Mouse (Mus musculus) kidney, embryonic 15.5 days (tissue): ENCODE data around the gene Micall1. TPM values are rescaled to one million over a fixed set of nuclear protein-coding genes. Genes with fewer than 3 reads are reported as not detected.
A peak's percentile ranks its signal among the peaks of the same experiment; 100 is the strongest.

ENCODE experiments used
- ATAC-seq: fragments of 200-750 bp; cut with Nextera tagmentation; replicated peaks from 2 replicates; pipeline ENCODE4 v1.8.0; 2017; ENCODE audit warnings: moderate TSS enrichment; ENCODE audit not compliant: low FRiP score
- H3K27ac ChIP-seq: fragments of 300-500 bp; sonication (generic); 2 replicates; pipeline ENCODE4 v1.5.1; 2015; ENCODE audit warnings: mild to moderate bottlenecking, inconsistent platforms
- H3K27me3 ChIP-seq: fragments of 300-500 bp; sonication (generic); 2 replicates; pipeline ENCODE4 v1.6.1; 2015; ENCODE audit warnings: inconsistent platforms
- H3K36me3 ChIP-seq: fragments of 300-500 bp; sonication (generic); 2 replicates; pipeline ENCODE4 v1.6.1; 2015; ENCODE audit warnings: inconsistent platforms
- H3K4me1 ChIP-seq: fragments of 300-500 bp; sonication (generic); 2 replicates; pipeline ENCODE4 v1.6.1; 2015; ENCODE audit warnings: inconsistent platforms
- H3K4me2 ChIP-seq: fragments of 300-500 bp; sonication (generic); 2 replicates; pipeline ENCODE4 v1.6.1; 2015; ENCODE audit warnings: moderate library complexity, mild to moderate bottlenecking, inconsistent platforms
- H3K4me3 ChIP-seq: fragments of 300-500 bp; sonication (generic); replicated peaks from 2 replicates; pipeline ENCODE4 v1.5.1; 2015; ENCODE audit warnings: mild to moderate bottlenecking, inconsistent platforms
- H3K9ac ChIP-seq: fragments of 300-500 bp; sonication (generic); 2 replicates; pipeline ENCODE4 v1.6.1; 2015; ENCODE audit warnings: mild to moderate bottlenecking, inconsistent platforms
- H3K9me3 ChIP-seq: fragments of 300-500 bp; sonication (generic); replicated peaks from 2 replicates; pipeline ENCODE4 v1.6.1; 2016; ENCODE audit warnings: inconsistent platforms
- WGBS: fragments of 180-500 bp; shearing (Covaris S2); methylation state at CpG from one replicate; pipeline ENCODE4 v1.1.7; 2015; ENCODE audit warnings: mixed read lengths; 5-methylcytosine and 5-hydroxymethylcytosine counted together
- polyA plus RNA-seq: library from polyadenylated mRNA; unstranded; fragments of >200 nt; fragmentation: Nextera tagmentation; extraction: Ambion mirVana; gene quantifications from 2 replicates; pipeline ENCODE4 v1.2.1, GENCODE M21; 2015

The Micall1 gene
- polyA plus RNA-seq, 1 experiment from 2014 or later, result 11.0 TPM

DNA sequence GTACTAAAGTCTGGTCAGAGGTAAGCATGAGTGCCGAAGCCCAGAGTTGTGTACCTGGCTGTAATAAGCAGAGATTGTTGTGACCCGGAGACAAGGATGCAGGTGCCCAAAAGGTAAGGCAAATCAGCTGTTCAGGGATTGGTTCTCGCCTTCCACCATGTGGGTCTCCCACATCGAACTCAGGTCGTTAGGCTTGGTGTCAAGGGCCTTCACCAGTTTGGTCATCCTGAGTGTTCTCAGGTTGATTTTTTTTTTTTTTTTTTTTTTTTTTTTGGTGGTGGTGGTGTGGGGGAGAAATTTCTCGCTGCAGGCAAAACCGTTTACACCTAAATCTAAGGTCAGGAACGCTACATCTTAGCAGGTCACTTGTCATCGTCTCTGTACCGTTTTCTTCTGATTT lies 34.3 kb upstream of the Micall1 start:
- ATAC-seq, result no peak
- Histone ChIP-seq H3K4me2 (peak overlapping the region; percentile 76), H3K27ac (peak overlapping the region; percentile 93), H3K4me1 (peaks cover 20% of the 10 kb centered on the region), H3K9me3 (no peaks in the 10 kb centered on the region), H3K36me3 (peaks cover 34% of the 10 kb centered on the region), H3K27me3 (no peaks in the 10 kb centered on the region), H3K4me3 (peak overlapping the region; percentile 92), H3K9ac (peak overlapping the region; percentile 88)
- WGBS, result 28% methylated on average over 10 of the region's 10 CpGs

DNA sequence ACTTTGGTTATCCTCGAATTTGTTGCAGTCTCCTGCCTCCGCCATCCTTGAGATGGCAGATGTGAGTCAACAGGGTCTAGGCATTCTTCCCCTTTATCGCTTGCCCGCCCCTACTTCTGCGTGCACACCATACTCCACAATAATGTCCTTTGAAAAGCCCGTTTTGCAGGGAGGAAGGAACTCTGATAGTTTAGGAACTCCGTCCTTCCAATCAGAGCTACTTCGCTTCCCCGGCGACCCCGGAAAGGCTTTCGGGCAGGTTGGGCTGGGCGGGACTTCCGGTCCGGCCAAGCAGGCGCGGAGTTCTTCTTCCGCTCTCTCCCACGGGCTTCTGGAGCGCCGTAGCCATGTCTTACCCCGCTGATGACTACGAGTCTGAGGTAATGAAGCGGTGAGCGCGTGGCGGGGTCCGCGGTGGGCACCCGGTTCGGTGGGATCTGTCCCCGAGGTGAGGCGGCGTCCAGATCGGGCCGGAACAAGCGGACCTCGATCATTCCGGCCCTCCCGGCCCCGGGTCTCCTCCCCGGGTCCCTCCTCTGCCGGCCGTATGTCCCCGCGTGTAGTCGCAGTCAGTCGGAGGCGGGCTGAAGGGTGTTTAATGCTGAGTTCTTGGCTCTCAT lies 33.7 kb upstream of the Micall1 start, which contains the start of gene Eif3l:
Gene Eif3l, plus strand, starts transcription at position 267 of the 620 bp plus-strand sequence.
- WGBS, result under 1% methylated on average over 49 of the region's 49 CpGs
- Histone ChIP-seq H3K4me3 (peak within 1 kb of the TSS; percentile 92), H3K4me1 (peaks cover 20% of the 10 kb centered on the region)

DNA sequence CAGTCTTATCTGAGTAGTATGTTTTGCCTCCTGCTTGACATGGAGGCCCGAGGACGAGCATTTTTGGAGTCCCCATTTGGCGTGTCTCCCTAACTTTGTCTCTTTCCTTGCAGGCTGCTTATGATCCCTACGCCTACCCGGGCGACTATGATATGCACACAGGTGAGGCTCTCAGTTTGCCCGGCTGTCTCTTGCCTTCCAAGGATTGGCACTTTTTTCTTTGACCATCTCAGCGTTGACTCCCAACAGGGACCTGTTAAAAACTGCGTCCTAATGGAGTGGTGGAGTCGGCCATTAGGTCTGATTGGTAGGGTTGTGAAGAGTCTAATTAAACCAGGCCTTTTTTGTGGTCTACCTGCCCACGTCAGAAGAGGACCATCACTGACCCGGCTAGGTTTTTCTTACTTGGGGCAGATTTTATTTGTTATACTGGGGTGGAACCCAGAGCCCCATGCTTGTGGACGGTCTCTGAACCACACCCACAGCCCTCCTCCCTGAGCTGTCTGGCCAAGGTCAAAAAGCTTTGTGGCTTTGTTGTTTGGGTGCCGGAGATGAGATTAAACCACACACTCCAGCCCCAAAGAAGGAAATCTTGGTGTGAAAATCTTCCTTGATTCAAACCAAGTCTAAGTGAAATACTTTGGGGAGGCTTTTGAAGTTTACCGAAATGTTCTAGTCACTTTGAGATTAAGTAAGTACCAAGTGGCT lies 32.9 kb upstream of the Micall1 start:
- Histone ChIP-seq H3K4me3 (peak overlapping the region; percentile 92), H3K4me2 (peak overlapping the region; percentile 76), H3K9ac (peak overlapping the region; percentile 88), H3K9me3 (no peaks in the 10 kb centered on the region), H3K4me1 (peaks cover 20% of the 10 kb centered on the region), H3K27ac (no peak overlapping the region), H3K36me3 (peaks cover 45% of the 10 kb centered on the region), H3K27me3 (no peaks in the 10 kb centered on the region)
- 32% methylated on average over 15 of the region's 15 CpGs for WGBS
- no peak for ATAC-seq

More for the DNA sequence above, 33.7 kb upstream of the Micall1 start, which contains the start of gene Eif3l:
- Histone ChIP-seq H3K27me3 (no peaks in the 10 kb centered on the region), H3K36me3 (peaks cover 39% of the 10 kb centered on the region), H3K9ac (peak within 1 kb of the TSS; percentile 88), H3K27ac (peak within 1 kb of the TSS; percentile 93), H3K9me3 (no peaks in the 10 kb centered on the region), H3K4me2 (peak within 1 kb of the TSS; percentile 76)
- ATAC-seq, result peak; percentile 84

DNA sequence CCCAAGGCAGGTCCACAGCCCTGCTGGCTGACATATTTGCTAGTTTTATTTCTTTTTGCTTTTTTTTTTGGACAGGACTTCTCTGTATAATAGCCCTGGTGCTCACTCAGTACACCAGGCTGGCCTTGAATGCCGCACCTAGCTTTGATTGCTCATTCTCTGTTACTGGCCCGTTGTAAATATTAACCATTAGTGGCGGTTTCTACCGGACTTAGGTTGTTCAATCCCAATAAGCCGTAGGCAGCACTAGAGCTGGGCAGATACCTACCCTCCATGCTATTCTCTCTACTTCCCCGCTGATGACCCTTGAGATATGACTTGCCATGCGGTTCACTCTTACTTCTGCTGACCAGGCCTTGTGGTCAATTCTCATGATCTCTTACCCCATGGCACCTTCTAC lies 29.1 kb upstream of the Micall1 start:
- H3K27ac ChIP-seq, result no peak overlapping the region
- H3K4me3 ChIP-seq, result no peak overlapping the region
- WGBS, result 89% methylated on average over 7 of the region's 7 CpGs
- H3K9ac ChIP-seq, result no peak overlapping the region
- no peaks in the 10 kb centered on the region for H3K27me3 ChIP-seq
- no peak overlapping the region for H3K4me2 ChIP-seq
- H3K36me3 ChIP-seq, result peaks cover 83% of the 10 kb centered on the region
- no peak for ATAC-seq
- peaks cover 15% of the 10 kb centered on the region for H3K4me1 ChIP-seq
- H3K9me3 ChIP-seq, result no peaks in the 10 kb centered on the region

DNA sequence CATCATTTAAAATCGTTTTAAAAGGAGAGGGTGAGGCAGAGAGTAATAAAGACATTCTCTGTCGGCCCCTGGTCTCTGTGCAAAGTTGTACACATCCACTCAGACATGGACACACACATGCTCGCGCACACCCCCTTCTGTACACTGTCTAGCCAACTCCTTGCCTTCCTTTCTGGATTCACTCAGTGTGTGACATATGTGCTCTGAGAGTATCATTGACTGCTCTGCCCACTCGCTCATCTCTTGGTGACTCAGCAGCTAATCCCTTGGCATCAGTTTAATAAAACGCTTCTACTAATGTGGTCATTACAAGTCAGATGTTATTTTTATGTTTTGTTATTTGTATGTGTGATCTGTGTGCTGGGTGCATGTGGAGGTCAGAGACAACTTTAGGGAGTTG lies 16.4 kb upstream of the Micall1 start:
- H3K4me2 ChIP-seq, result no peak overlapping the region
- WGBS, result 88% methylated on average over 6 of the region's 6 CpGs
- H3K9me3 ChIP-seq, result no peaks in the 10 kb centered on the region
- ATAC-seq, result no peak
- peaks cover 16% of the 10 kb centered on the region for H3K4me1 ChIP-seq
- H3K4me3 ChIP-seq, result no peak overlapping the region
- no peaks in the 10 kb centered on the region for H3K27me3 ChIP-seq
- no peak overlapping the region for H3K9ac ChIP-seq
- peaks cover 87% of the 10 kb centered on the region for H3K36me3 ChIP-seq
- no peak overlapping the region for H3K27ac ChIP-seq

DNA sequence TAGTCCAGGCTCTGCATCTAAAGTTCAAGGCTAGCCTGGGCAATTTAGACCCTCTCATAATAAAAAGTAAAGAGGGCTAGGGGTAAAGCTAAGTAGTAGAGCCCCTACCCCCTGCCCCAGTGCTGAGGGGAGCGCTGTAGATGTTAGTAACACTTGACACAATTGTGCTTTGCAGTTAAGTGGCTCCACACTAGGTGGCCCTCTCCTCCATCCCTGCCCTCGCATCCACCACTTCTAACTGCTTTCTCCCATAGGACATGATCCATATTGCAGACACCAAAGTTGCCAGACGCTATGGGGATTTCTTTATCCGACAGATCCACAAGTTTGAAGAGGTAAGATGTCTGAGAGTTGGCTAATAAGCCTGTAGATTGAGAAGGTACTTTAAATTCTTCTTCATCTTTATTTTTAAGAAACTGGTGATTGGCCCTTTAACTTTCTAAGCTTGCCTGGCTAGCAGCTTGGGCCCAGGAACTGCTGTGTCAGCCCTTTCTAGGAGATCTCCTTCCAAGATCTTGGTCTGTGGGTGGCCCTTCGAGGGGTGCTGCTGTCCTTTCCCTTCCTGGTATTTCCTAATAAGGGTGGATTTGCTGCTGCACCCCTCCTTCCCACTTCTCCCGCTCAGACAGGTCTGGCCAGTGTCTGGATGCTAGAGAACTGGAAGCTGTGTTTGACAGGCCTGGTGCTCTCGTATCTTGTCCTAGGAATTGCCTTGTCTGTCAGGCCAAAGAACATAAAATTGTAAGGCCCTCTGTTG lies 15.4 kb upstream of the Micall1 start:
- Histone ChIP-seq H3K36me3 (peaks cover 82% of the 10 kb centered on the region), H3K4me1 (peaks cover 26% of the 10 kb centered on the region), H3K9me3 (no peaks in the 10 kb centered on the region), H3K27me3 (no peaks in the 10 kb centered on the region), H3K27ac (peak overlapping the region; percentile 9; the same call in 1 of the 2 replicates), H3K9ac (no peak overlapping the region), H3K4me3 (no peak overlapping the region), H3K4me2 (no peak overlapping the region)
- 79% methylated on average over 7 of the region's 7 CpGs for WGBS
- no peak for ATAC-seq

DNA sequence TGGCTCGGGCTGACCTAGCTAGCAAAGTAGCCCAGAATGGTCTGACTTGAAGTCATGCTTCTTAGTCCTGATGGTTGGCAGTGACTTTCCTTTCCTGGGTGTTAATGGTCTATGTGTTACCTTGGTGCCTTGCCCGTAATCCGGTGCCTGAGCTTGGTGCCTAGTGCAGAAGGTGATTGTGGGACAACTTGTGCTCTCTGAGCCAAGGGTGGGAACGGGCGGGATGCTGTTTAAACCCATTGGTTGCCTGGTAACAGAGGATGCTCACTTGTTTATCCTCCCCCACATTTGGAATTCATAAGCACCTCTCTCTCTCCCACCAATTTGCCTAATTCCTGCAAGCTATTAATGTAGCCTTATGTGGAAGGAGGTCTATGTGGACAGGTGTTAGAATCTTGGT lies 13.2 kb upstream of the Micall1 start:
- Histone ChIP-seq H3K4me2 (no peak overlapping the region), H3K9me3 (no peaks in the 10 kb centered on the region), H3K4me1 (peaks cover 40% of the 10 kb centered on the region), H3K27ac (no peak overlapping the region), H3K27me3 (no peaks in the 10 kb centered on the region), H3K4me3 (no peak overlapping the region), H3K9ac (no peak overlapping the region), H3K36me3 (peaks cover 59% of the 10 kb centered on the region)
- WGBS, result 93% methylated on average over 5 of the region's 5 CpGs
- no peak for ATAC-seq

DNA sequence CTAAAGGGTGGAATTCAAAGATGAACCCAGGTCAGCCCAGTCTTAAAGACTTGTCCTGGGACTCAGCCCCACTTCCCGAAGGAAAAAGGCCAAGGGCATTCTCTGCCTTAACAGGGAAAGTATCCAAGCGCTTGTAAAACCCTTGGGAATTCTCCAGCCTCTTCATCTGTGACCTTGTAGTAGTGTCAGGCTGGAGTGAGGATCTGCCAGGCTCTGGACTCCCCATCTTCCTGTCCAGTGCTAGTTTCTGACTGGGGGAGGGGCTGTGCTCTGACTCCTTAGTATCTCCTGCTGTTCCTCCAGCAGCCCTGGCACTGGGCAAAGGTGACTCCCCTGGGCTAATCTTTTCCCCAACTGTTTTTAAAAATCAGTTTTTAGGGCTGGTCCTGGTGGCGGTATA lies 12.1 kb upstream of the Micall1 start:
- H3K36me3 ChIP-seq, result peaks cover 49% of the 10 kb centered on the region
- no peak overlapping the region for H3K4me2 ChIP-seq
- whole genome bisulfite sequencing, result 58% methylated on average over 3 of the region's 3 CpGs
- H3K9ac ChIP-seq, result no peak overlapping the region; the same call in 1 of the 2 replicates
- no peaks in the 10 kb centered on the region for H3K27me3 ChIP-seq
- no peak overlapping the region for H3K4me3 ChIP-seq
- H3K27ac ChIP-seq, result peak overlapping the region; percentile 82
- H3K9me3 ChIP-seq, result no peaks in the 10 kb centered on the region
- peaks cover 40% of the 10 kb centered on the region for H3K4me1 ChIP-seq
- ATAC-seq, result no peak

DNA sequence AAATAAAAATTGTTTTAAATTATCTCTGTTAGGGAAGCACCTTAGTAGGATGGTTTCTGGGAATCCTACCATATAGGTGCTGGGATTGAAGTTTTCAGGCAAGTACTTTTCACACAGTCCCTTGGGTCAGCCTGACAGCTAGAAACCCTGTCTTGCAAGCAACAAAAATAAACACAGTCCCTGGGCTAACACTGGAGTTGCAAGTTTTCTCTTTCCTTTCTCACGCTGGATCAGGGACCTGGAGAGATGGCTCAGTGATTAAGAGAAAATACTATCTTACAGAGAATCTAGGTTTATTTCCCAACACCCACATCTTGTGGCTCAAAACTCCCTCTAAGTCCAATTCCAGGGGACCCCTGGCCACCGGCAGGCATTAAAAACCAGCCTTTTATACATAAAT lies 11.6 kb upstream of the Micall1 start:
- Histone ChIP-seq H3K4me1 (peaks cover 40% of the 10 kb centered on the region), H3K4me2 (no peak overlapping the region; the same call in 1 of the 2 replicates), H3K27ac (peak overlapping the region; percentile 82), H3K9me3 (no peaks in the 10 kb centered on the region), H3K27me3 (no peaks in the 10 kb centered on the region), H3K9ac (no peak overlapping the region; the same call in 1 of the 2 replicates), H3K4me3 (no peak overlapping the region), H3K36me3 (peaks cover 43% of the 10 kb centered on the region)
- ATAC-seq, result no peak
- 16% methylated on average over 2 of the region's 2 CpGs for WGBS

DNA sequence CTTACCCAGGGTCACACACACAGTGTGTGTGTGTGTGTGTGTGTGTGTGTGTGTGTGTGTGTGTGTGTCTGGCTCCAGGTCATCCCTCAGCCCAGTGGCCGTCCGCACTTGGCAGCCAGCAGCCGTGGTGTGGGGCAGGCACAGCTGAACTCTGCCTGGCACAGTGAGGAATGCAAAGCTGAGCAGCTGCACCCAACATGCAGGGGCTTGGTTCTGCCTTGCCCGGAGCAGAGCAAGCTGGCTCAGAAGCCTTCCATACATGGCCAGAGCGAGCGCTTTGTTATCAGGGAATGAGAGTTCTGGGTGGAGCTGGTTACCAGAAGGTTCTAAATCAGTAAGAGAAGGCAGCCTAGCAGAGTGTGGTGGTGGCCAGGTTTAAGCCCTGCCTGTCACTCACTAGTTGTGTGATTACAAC lies 11.1 kb upstream of the Micall1 start:
- Histone ChIP-seq H3K4me1 (peaks cover 40% of the 10 kb centered on the region), H3K36me3 (peaks cover 38% of the 10 kb centered on the region), H3K27me3 (no peaks in the 10 kb centered on the region), H3K27ac (peak overlapping the region; percentile 82), H3K4me2 (no peak overlapping the region; the same call in 1 of the 2 replicates), H3K4me3 (no peak overlapping the region), H3K9ac (no peak overlapping the region; the same call in 1 of the 2 replicates), H3K9me3 (no peaks in the 10 kb centered on the region)
- whole genome bisulfite sequencing, result 34% methylated on average over 6 of the region's 6 CpGs
- peak; percentile 37 for ATAC-seq

DNA sequence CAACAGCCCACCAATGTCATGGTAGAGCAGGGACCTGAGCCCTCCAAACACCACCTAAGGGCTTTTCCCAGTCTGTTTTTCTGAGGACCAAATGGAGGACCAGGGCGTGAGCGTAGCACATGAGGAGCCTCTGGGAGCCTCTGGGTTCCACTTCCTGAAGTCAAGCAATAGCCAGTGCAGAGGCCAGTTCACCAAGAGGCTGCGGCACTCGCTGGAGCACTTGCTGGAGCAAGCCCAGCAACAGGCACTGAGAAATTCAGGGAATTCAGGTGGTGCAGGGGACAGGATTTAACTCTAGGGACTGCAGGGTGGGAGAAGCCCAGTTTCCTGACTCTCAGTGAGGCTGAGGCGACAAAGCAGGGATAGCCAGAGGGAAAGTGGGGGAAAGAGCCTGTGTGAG lies 10.5 kb upstream of the Micall1 start:
- no peak for ATAC-seq
- H3K4me1 ChIP-seq, result peaks cover 40% of the 10 kb centered on the region
- H3K36me3 ChIP-seq, result peaks cover 32% of the 10 kb centered on the region
- H3K4me2 ChIP-seq, result no peak overlapping the region
- no peak overlapping the region for H3K4me3 ChIP-seq
- 62% methylated on average over 5 of the region's 5 CpGs for WGBS
- H3K9ac ChIP-seq, result no peak overlapping the region
- no peaks in the 10 kb centered on the region for H3K9me3 ChIP-seq
- H3K27me3 ChIP-seq, result no peaks in the 10 kb centered on the region
- H3K27ac ChIP-seq, result peak overlapping the region; percentile 82

DNA sequence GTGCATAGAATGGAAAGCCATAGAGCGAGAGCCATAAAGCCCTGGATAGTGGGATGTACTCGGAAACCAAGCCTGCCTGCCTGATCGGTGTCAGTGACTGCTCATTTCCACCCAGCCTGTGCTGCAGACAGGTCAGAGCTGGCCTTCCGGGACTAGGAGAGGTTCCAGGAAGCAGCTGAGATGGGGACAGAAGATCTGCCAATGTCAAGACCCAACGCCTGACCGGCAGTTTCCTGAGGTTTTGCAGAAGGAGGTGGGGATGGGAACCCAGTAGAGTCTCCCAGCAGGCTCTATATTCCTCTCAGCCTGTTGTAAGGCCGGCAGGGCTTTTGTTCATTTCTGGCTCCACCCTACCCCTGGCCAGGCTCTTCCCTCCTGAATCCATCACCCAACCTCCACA lies 9.8 kb upstream of the Micall1 start:
- Histone ChIP-seq H3K27ac (peak overlapping the region; percentile 82), H3K4me3 (no peak overlapping the region), H3K9ac (no peak overlapping the region), H3K4me1 (peaks cover 38% of the 10 kb centered on the region), H3K4me2 (no peak overlapping the region), H3K36me3 (peaks cover 26% of the 10 kb centered on the region), H3K27me3 (no peaks in the 10 kb centered on the region), H3K9me3 (no peaks in the 10 kb centered on the region)
- ATAC-seq, result peak; percentile 20; the same call in 1 of the 2 replicates
- 46% methylated on average over 7 of the region's 7 CpGs for WGBS
